Mouse (Mus musculus) testis, adult 10 weeks (tissue): ENCODE data around the gene Cfap58. TPM values are rescaled to one million over a fixed set of nuclear protein-coding genes. Genes with fewer than 3 reads are reported as not detected.

Source experiments
- polyA plus RNA-seq: library from polyadenylated mRNA; stranded (reverse); fragments of 350-450 nt; fragmentation: Illumina TruSeq; extraction: RNeasy Lipid Tissue Mini Kit (QIAGEN cat#74804); gene quantifications from one replicate; pipeline ENCODE4 v1.2.3, GENCODE M21; 2014; ENCODE audit warnings: low read depth, low replicate concordance

Gene Cfap58
- polyA plus RNA-seq: 66.0 TPM

GRCm38 (mm10) chr19:47937443-47938406 lies at the start of gene Cfap58:
Gene Cfap58, plus strand, starts transcription at chr19:47937675.

DNA sequence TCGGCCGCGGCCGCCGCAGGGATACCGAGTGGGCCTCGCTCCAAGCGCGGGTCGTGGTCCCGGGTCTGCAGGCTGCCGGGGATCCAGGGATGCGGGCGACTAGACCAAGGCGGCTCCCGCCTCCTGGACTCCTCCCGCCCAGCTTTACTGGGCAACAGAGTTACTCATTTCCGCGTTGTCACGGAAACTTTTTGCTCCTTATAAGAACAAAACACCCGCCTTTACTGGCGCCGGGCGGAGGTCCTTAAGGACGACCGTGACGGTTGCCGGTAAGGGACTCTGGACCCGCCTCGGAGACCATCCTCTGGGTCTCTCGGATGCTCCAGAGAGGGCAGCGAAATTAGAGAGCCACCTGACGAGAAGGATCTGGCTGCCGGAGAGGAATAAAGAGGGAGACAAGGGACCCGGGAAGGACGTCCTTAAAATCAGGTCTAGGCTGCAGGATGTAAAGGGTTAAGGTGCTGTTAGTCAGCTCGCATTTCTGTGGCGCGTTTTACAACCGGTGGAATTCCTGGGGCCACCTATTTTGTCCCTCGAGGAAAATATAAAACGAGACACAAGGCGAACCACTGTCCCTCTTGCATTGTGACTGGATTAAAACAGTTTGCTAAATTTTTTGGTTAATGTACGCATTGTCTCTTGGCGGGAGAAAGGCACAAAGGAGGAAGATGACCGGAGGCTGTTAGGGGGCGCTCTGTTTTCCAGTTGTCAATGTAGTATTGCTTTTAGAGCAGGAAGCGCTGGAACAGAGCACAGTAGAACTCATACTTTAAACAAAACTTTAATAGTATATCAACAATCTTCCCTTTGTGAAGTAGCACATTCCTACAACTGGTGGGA lies 18.1 kb upstream of the Cfap58 start, which contains the start of the genes Cfap43 and Itprip:
Gene Cfap43, minus strand, starts transcription at position 162 of the 840 bp plus-strand sequence.
Gene Itprip, minus strand, starts transcription at position 174 of the 840 bp plus-strand sequence.

Other genes starting within 250 kb of the Cfap58 start
- gene Col17a1, start 245.6 kb upstream of the Cfap58 start, polyA plus RNA-seq: 0.14 TPM
- gene Sfr1, start 206.0 kb upstream of the Cfap58 start, polyA plus RNA-seq: 174 TPM
- 5.8 TPM for gene Gsto1, start 82.7 kb upstream of the Cfap58 start, polyA plus RNA-seq
- 115 TPM for gene Gsto2, start 72.1 kb upstream of the Cfap58 start, polyA plus RNA-seq
- 357 TPM for gene Cfap43, start 18.4 kb upstream of the Cfap58 start, polyA plus RNA-seq
- 5.3 TPM for gene Itprip, start 18.4 kb upstream of the Cfap58 start, polyA plus RNA-seq